Mouse (Mus musculus) CH12.LX (cell line): Measurements from ENCODE around the gene 4930404H24Rik.

ENCODE experiments used
- BHLHE40 ChIP-seq: IDR thresholded peaks from 2 replicates; pipeline ENCODE4 v1.6.1; 2011; ENCODE audit warnings: mild to moderate bottlenecking, low read depth, low read length, improper control_type of control experiment
- CTCF ChIP-seq, 2 experiments: IDR thresholded peaks in 1 of 2; conservative IDR thresholded peaks in 1 of 2; 2 replicates each; pipeline ENCODE4 v1.5.1; 2011 to 2012; ENCODE audit warnings: low read depth in 2 of 2, low read length in 2 of 2, improper control_type of control experiment in 1 of 2, inconsistent platforms in 1 of 2, mild to moderate bottlenecking in 1 of 2, moderate library complexity in 1 of 2
- ETS1 ChIP-seq: conservative IDR thresholded peaks from 2 replicates; pipeline ENCODE4 v1.6.1; 2012; ENCODE audit warnings: low read depth, mild to moderate bottlenecking, inconsistent platforms, low read length, improper control_type of control experiment, moderate library complexity
- HCFC1 ChIP-seq: IDR thresholded peaks from 2 replicates; pipeline ENCODE4 v1.6.1; 2012; ENCODE audit warnings: low read depth, mild to moderate bottlenecking, inconsistent platforms, low read length, improper control_type of control experiment
- KAT2A ChIP-seq: IDR thresholded peaks from 2 replicates; pipeline ENCODE4 v1.6.1; 2012; ENCODE audit warnings: low read length, improper control_type of control experiment, inconsistent platforms; ENCODE audit not compliant: insufficient replicate concordance
- MAFK ChIP-seq: IDR thresholded peaks from 2 replicates; pipeline ENCODE4 v1.6.1; 2011; ENCODE audit warnings: low read length, improper control_type of control experiment; ENCODE audit not compliant: insufficient replicate concordance
- MAZ ChIP-seq: IDR thresholded peaks from 2 replicates; pipeline ENCODE4 v1.6.1; 2012; ENCODE audit warnings: low read depth, mild to moderate bottlenecking, inconsistent platforms, low read length, improper control_type of control experiment, moderate library complexity
- MEF2A ChIP-seq: IDR thresholded peaks from 2 replicates; pipeline ENCODE4 v1.6.1; 2014; ENCODE audit warnings: low read depth, mild to moderate bottlenecking, inconsistent platforms, low read length, improper control_type of control experiment, borderline replicate concordance
- POLR2A ChIP-seq: IDR thresholded peaks from 2 replicates; pipeline ENCODE4 v1.6.1; 2011; ENCODE audit warnings: low read depth, mild to moderate bottlenecking, improper control_type of control experiment, low read length
- RCOR1 ChIP-seq: conservative IDR thresholded peaks from 2 replicates; pipeline ENCODE4 v1.6.1; 2012; ENCODE audit warnings: low read depth, mild to moderate bottlenecking, inconsistent platforms, low read length, improper control_type of control experiment
- UBTF ChIP-seq: IDR thresholded peaks from 2 replicates; pipeline ENCODE4 v1.6.1; 2012; ENCODE audit warnings: low read depth, mild to moderate bottlenecking, inconsistent platforms, low read length, improper control_type of control experiment, moderate library complexity
- USF1 ChIP-seq: IDR thresholded peaks from 2 replicates; pipeline ENCODE4 v1.6.1; 2014; ENCODE audit warnings: low read depth, mild to moderate bottlenecking, inconsistent platforms, low read length, improper control_type of control experiment
- USF2 ChIP-seq: conservative IDR thresholded peaks from 2 replicates; pipeline ENCODE4 v1.6.1; 2011; ENCODE audit warnings: low read depth, low read length, improper control_type of control experiment

DNA sequence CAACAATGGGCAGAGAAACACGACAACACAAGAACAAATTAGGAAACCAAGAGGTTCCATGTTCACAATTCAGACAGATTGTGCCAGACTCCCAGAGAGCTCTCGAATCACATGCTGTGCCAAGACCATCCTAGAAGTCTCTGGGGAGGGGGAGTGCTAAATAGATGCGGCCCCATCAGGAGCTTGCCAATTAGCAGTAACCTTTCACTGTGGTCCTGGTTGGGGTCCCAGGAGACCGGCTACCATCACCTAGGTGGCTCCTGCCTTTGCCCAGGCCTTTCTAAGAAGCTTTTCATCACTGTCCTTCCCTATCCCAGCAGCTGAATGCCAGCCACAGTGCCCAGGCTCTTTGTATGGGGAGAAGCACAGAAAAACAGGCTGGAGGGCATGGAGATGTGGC, 8.5 kb upstream of the 4930404H24Rik start:
- no peak for TF ChIP-seq KAT2A
- no peak for TF ChIP-seq MEF2A
- TF ChIP-seq HCFC1, result no peak
- TF ChIP-seq CTCF (conservative IDR thresholded peaks at IDR 0.05 in 1 of 2, IDR thresholded peaks at IDR 0.05 in 1 of 2; ENCODE audit: low read depth in 2 of 2, low read length in 2 of 2), result no peak
- TF ChIP-seq POLR2A, result no peak
- TF ChIP-seq MAZ, result no peak
- TF ChIP-seq USF1, result no peak
- TF ChIP-seq UBTF, result no peak
- TF ChIP-seq BHLHE40, result no peak
- no peak for TF ChIP-seq ETS1
- no peak for TF ChIP-seq MAFK
- TF ChIP-seq USF2, result no peak
- no peak for TF ChIP-seq RCOR1
